In genomic region chr10:7841571-7842080, GRCm38 (mm10) we compare ENCODE assay signal across 9 mouse cellular contexts. TPM values are rescaled to one million over a fixed set of nuclear protein-coding genes. Genes with fewer than 3 reads are reported as not detected.
DNase-seq lines count a peak whose midpoint lies in the region; ATAC-seq and TF ChIP-seq lines count a peak whose summit lies in the region.
"Had no signal": no experiment of that assay in that cellular context is flagged by ENCODE, and none has a peak within 500 bp of the region (broad histone marks: within the 10 kb centered on the region; RNA-seq: fewer than 3 reads in every experiment).

No protein-coding gene starts in this region.

- TF ChIP-seq CTCF in layer of hippocampus, adult 2 months (conservative IDR thresholded peaks at IDR 0.05) = no peak

- 0 out of 2 replicates have a peak, but pooled peaks cover 3% of the 10 kb centered on the region for H3K27me3 ChIP-seq in heart, embryonic 12.5 days (replicated peaks)
- H3K27me3 ChIP-seq in hindbrain, embryonic 11.5 days (ENCODE audit: control insufficient read depth, insufficient read depth, low read length) = no peaks in the 10 kb centered on the region

- no peaks in the 10 kb centered on the region for H3K9me3 ChIP-seq in heart, embryonic 12.5 days (replicated peaks)
- H3K9me3 ChIP-seq in hindbrain, embryonic 11.5 days (ENCODE audit: control insufficient read depth, low read length) = no peaks in the 10 kb centered on the region
- H3K9me3 ChIP-seq: G1E had no signal

- ATAC-seq in heart, embryonic 12.5 days (ENCODE audit: insufficient number of reproducible peaks, low FRiP score) = peak; percentile 48; the same call in 1 of the 2 replicates
- peak; percentile 91 for ATAC-seq in monocyte, adult 5-6 weeks (replicated peaks; ENCODE audit: insufficient number of reproducible peaks, low FRiP score, low TSS enrichment, poor library complexity, severe bottlenecking)
- ATAC-seq in hindbrain, embryonic 11.5 days (ENCODE audit: low FRiP score) = no peak

- intact Hi-C loops in left cerebral cortex, postnatal 4 days (cut with DNase I) = no loop called here

- peak overlapping the region; percentile 56 for H3K4me2 ChIP-seq in heart, embryonic 12.5 days
- no peak overlapping the region for H3K4me2 ChIP-seq in hindbrain, embryonic 11.5 days (replicated peaks; ENCODE audit: low read depth, low read length)

- peak; percentile 76 for DNase-seq in layer of hippocampus, adult 9-11 months
- no peak for DNase-seq in layer of hippocampus, adult 2 months (ENCODE audit: low spot score in 2 of 2)
- peak; percentile 81 for DNase-seq in adrenal gland, postnatal 25 days
- DNase-seq in left cerebral cortex, postnatal 4 days = peak; percentile 29
- DNase-seq in hindbrain, embryonic 11.5 days (ENCODE audit: low spot score) = no peak
- no peak for DNase-seq in testis, postnatal 10 days (ENCODE audit: low spot score)

- H3K9ac ChIP-seq in heart, embryonic 12.5 days = 0 out of 2 replicates have a peak overlapping the region, but pooled peaks have one; percentile 44
- H3K9ac ChIP-seq in hindbrain, embryonic 11.5 days (ENCODE audit: low read depth, low read length) = no peak overlapping the region

- H3K27ac ChIP-seq in layer of hippocampus, adult 2 months = no peak overlapping the region
- peak overlapping the region; percentile 77 for H3K27ac ChIP-seq in heart, embryonic 12.5 days (ENCODE audit: poor library complexity, severe bottlenecking)
- H3K27ac ChIP-seq in hindbrain, embryonic 11.5 days (ENCODE audit: low read depth, low read length) = no peak overlapping the region

- no peak overlapping the region for H3K4me3 ChIP-seq in layer of hippocampus, adult 2 months
- peak overlapping the region; percentile 15; the same call in 1 of the 2 replicates for H3K4me3 ChIP-seq in heart, embryonic 12.5 days
- H3K4me3 ChIP-seq in hindbrain, embryonic 11.5 days (ENCODE audit: low read depth, low read length) = no peak overlapping the region

- H3K4me1 ChIP-seq in heart, embryonic 12.5 days (replicated peaks) = peaks cover 16% of the 10 kb centered on the region
- no peaks in the 10 kb centered on the region for H3K4me1 ChIP-seq in hindbrain, embryonic 11.5 days (replicated peaks; ENCODE audit: control insufficient read depth, insufficient read depth, low read length)

- no peaks in the 10 kb centered on the region for H3K36me3 ChIP-seq in heart, embryonic 12.5 days
- H3K36me3 ChIP-seq in hindbrain, embryonic 11.5 days (ENCODE audit: control insufficient read depth, insufficient read depth, low read length) = no peaks in the 10 kb centered on the region
- H3K36me3 ChIP-seq: G1E had no signal

- 15% methylated on average over 14 of the region's 14 CpGs for WGBS in heart, embryonic 12.5 days
- 62% methylated on average over 14 of the region's 14 CpGs for WGBS in hindbrain, embryonic 11.5 days

RNA-seq across cellular contexts. Expression of gene Zc3h12d, which starts 9.4 kb away (rescaled TPM):
- total RNA-seq in layer of hippocampus, adult 2 months (2021) = under 1 TPM in 1 of 2 experiments, not detected in 1; 0.10 TPM
- 0.18 and 0.24 TPM in 2 replicates for total RNA-seq in adrenal gland, postnatal 25 days (2021)
- 0.15 and 0.22 TPM in 2 replicates for polyA plus RNA-seq in heart, embryonic 12.5 days (2016; fragmentation: Nextera tagmentation; extraction: Ambion mirVana)
- total RNA-seq in left cerebral cortex, postnatal 4 days (2021) = under 1 TPM; 0.18 to 0.22 TPM
- 20.3 to 26.7 TPM (median 25.0 TPM) in 3 replicates for total RNA-seq in monocyte, adult 5-6 weeks (2017)
- polyA plus RNA-seq in hindbrain, embryonic 11.5 days (2014; fragmentation: Nextera tagmentation; extraction: Ambion mirVana) = 0.05 and 0.06 TPM in 2 replicates
- polyA plus RNA-seq: G1E had no signal

RNA-seq across cellular contexts. Expression of gene Ppil4, which starts 48.9 kb away (rescaled TPM):
- 10 to 100 TPM; 36.3 to 38.3 TPM for total RNA-seq in layer of hippocampus, adult 2 months (2021)
- 25.2 and 30.3 TPM in 2 replicates for total RNA-seq in adrenal gland, postnatal 25 days (2021)
- polyA plus RNA-seq in heart, embryonic 12.5 days (2016; fragmentation: Nextera tagmentation; extraction: Ambion mirVana) = 31.3 and 33.0 TPM in 2 replicates
- 10 to 100 TPM; 39.3 to 45.6 TPM for total RNA-seq in left cerebral cortex, postnatal 4 days (2021)
- total RNA-seq in monocyte, adult 5-6 weeks (2017) = 146 to 157 TPM (median 154 TPM) in 3 replicates
- 47.1 and 51.0 TPM in 2 replicates for polyA plus RNA-seq in hindbrain, embryonic 11.5 days (2014; fragmentation: Nextera tagmentation; extraction: Ambion mirVana)

RNA-seq across cellular contexts. Expression of gene Ginm1, which starts 49.0 kb away (rescaled TPM):
- 10 to 100 TPM; 21.4 to 22.1 TPM for total RNA-seq in layer of hippocampus, adult 2 months (2021)
- 278 and 285 TPM in 2 replicates for total RNA-seq in adrenal gland, postnatal 25 days (2021)
- polyA plus RNA-seq in heart, embryonic 12.5 days (2016; fragmentation: Nextera tagmentation; extraction: Ambion mirVana) = 78.5 and 80.5 TPM in 2 replicates
- total RNA-seq in left cerebral cortex, postnatal 4 days (2021) = 10 to 100 TPM; 22.7 to 25.1 TPM
- total RNA-seq in monocyte, adult 5-6 weeks (2017) = 91.1 to 104 TPM (median 95.7 TPM) in 3 replicates
- polyA plus RNA-seq in hindbrain, embryonic 11.5 days (2014; fragmentation: Nextera tagmentation; extraction: Ambion mirVana) = 53.1 and 57.1 TPM in 2 replicates

Comparison
In these comparisons a context has a peak if more than half of its experiments do, and no peak if none do; other contexts are left out.
1. DNase-seq: peak in layer of hippocampus, adult 9-11 months (single experiment), adrenal gland, postnatal 25 days (single experiment) and left cerebral cortex, postnatal 4 days (single experiment); none in layer of hippocampus, adult 2 months (0 of 2), hindbrain, embryonic 11.5 days (single experiment) and testis, postnatal 10 days (single experiment).
2. RNA of gene Zc3h12d, which starts 9.4 kb away (total RNA-seq): 20.3 to 26.7 TPM in monocyte, adult 5-6 weeks; 0.18 to 0.22 TPM in left cerebral cortex, postnatal 4 days, 0.18 to 0.24 TPM in adrenal gland, postnatal 25 days and 0.10 TPM in layer of hippocampus, adult 2 months; every median in the first group is over 10 times any median in the second.